Mouse (Mus musculus) left cerebral cortex, postnatal 25 days (tissue): ENCODE measurements around the gene Tmem52b. TPM values are rescaled to one million over a fixed set of nuclear protein-coding genes. Genes with fewer than 3 reads are reported as not detected.

Source experiments
- DNase-seq, 2 experiments: peaks; one replicate each; pipeline ENCODE4 v3.0.0; 2022; ENCODE audit warnings: low spot score in 2 of 2, mixed read lengths in 1 of 2
- intact Hi-C: fragments of 180-260 bp; cut with DNase I; formaldehyde crosslinking; loops from one replicate; pipeline ENCODE4 v1.15.1; 2025
- total RNA-seq, 2 experiments: library from RNA; stranded (reverse); gene quantifications; 2 replicates each; pipeline ENCODE4 v1.2.3; 2021

Gene Tmem52b
- total RNA-seq, 2 experiments from 2014 or later, result not detected

DNA sequence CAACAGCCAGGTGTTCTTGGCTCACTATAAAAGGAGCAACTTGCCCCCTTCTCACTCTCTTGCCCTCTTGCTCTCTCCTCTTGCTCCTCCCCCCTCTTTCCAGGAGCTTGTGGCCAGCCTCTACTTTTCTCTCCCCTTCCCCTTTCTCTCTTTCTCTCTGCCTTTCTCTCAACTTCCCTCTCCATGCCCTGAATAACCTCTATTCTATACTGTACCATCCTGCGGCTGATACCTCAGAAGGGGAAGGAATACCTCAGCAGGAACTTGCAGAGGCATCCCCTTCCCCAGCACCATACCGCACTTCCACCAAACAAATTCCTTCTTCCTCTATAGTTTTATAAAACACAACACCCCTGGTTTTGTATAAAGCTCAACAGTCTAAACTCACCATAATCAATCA is 52.9 kb downstream of the Tmem52b start:
- no peak for DNase-seq
- intact Hi-C loops, result no loop called here

Other genes with a start within 250 kb of the Tmem52b start
- not detected for gene Cd69, start 237.1 kb upstream of the Tmem52b start, total RNA-seq
- gene 4922502D21Rik, start 180.8 kb upstream of the Tmem52b start, total RNA-seq, result not detected
- under 1 TPM in 1 of 2 experiments, not detected in 1; 0.28 TPM for gene Clec12a, start 169.9 kb upstream of the Tmem52b start, total RNA-seq
- gene Clec12b, start 126.7 kb upstream of the Tmem52b start, total RNA-seq, result not detected
- not detected for gene Clec1b, start 115.3 kb upstream of the Tmem52b start, total RNA-seq
- not detected for gene Clec9a, start 103.7 kb upstream of the Tmem52b start, total RNA-seq
- under 1 TPM; 0.66 to 0.85 TPM for gene Clec1a, start 60.6 kb upstream of the Tmem52b start, total RNA-seq
- gene Olr1, start 5.4 kb upstream of the Tmem52b start, total RNA-seq, result not detected
- gene Gabarapl1, start 20.6 kb downstream of the Tmem52b start, total RNA-seq, result 100 to 1,000 TPM; 690 to 697 TPM
- gene Klre1, start 65.3 kb downstream of the Tmem52b start, total RNA-seq, result not detected
- not detected for gene Klrd1, start 79.2 kb downstream of the Tmem52b start, total RNA-seq
- gene Klrk1, start 111.3 kb downstream of the Tmem52b start, total RNA-seq, result not detected
- not detected for gene Klrc3, start 130.8 kb downstream of the Tmem52b start, total RNA-seq
- gene Klrc2, start 148.1 kb downstream of the Tmem52b start, total RNA-seq, result not detected
- gene Klrc1, start 166.4 kb downstream of the Tmem52b start, total RNA-seq, result not detected
- not detected for gene Klri1, start 204.6 kb downstream of the Tmem52b start, total RNA-seq
- not detected for gene Klri2, start 227.9 kb downstream of the Tmem52b start, total RNA-seq